Mouse (Mus musculus) WW6 (cell line): ENCODE results near the gene Zfp341.

Source experiments
- DNase-seq: peaks from one replicate; pipeline ENCODE4 v3.0.0-alpha.2; 2013; ENCODE audit warnings: low read depth, low spot score

Zfp341 gene

GRCm38 (mm10) chr2:154633876-154634644 lies 21.0 kb downstream of the Zfp341 start:
- no peak for DNase-seq

GRCm38 (mm10) chr2:154635826-154636225 lies 22.7 kb downstream of the Zfp341 start:
- DNase-seq, result no peak

- no peak for DNase-seq
Observed at GRCm38 (mm10) chr2:154638521-154638920, 25.4 kb downstream of the Zfp341 start.

- DNase-seq, result no peak
Observed at GRCm38 (mm10) chr2:154639115-154639514, 26.0 kb downstream of the Zfp341 start.

- no peak for DNase-seq
Observed at GRCm38 (mm10) chr2:154641176-154641575, 28.1 kb downstream of the Zfp341 start.

- DNase-seq, result no peak
Observed at GRCm38 (mm10) chr2:154642005-154642459, 28.9 kb downstream of the Zfp341 start.

- DNase-seq, result no peak
Observed at GRCm38 (mm10) chr2:154642712-154643385, 29.8 kb downstream of the Zfp341 start.

- no peak for DNase-seq
Observed at GRCm38 (mm10) chr2:154646634-154647033, 33.5 kb downstream of the Zfp341 start.

- peak; percentile 26 for DNase-seq
Observed at GRCm38 (mm10) chr2:154648086-154648485, 35.0 kb downstream of the Zfp341 start.

GRCm38 (mm10) chr2:154650404-154650803 lies 37.3 kb downstream of the Zfp341 start:
- no peak for DNase-seq

GRCm38 (mm10) chr2:154651363-154651762 lies 38.3 kb downstream of the Zfp341 start, which contains the start of gene Chmp4b:
TSS of gene Chmp4b (plus strand) at chr2:154651705.
- DNase-seq, result no peak

- no peak for DNase-seq
Observed at GRCm38 (mm10) chr2:154654976-154655375, 41.9 kb downstream of the Zfp341 start.

GRCm38 (mm10) chr2:154655878-154656414 lies 42.8 kb downstream of the Zfp341 start:
- no peak for DNase-seq

GRCm38 (mm10) chr2:154656710-154657485 lies 43.8 kb downstream of the Zfp341 start:
- DNase-seq, result peak; percentile 86

- DNase-seq, result no peak
Observed at GRCm38 (mm10) chr2:154657486-154658237, 44.6 kb downstream of the Zfp341 start.

- DNase-seq, result no peak
Observed at GRCm38 (mm10) chr2:154659070-154659469, 46.0 kb downstream of the Zfp341 start.

- DNase-seq, result no peak
Observed at GRCm38 (mm10) chr2:154659531-154660074, 46.5 kb downstream of the Zfp341 start.

- DNase-seq, result no peak
Observed at GRCm38 (mm10) chr2:154668680-154669079, 55.6 kb downstream of the Zfp341 start.

- DNase-seq, result no peak
Observed at GRCm38 (mm10) chr2:154670106-154670505, 57.0 kb downstream of the Zfp341 start.

- no peak for DNase-seq
Observed at GRCm38 (mm10) chr2:154670741-154671140, 57.6 kb downstream of the Zfp341 start.

GRCm38 (mm10) chr2:154674008-154674407 lies 60.9 kb downstream of the Zfp341 start:
- DNase-seq, result no peak
